Mouse (Mus musculus): Measurements from ENCODE around the gene Flnc.

DNA sequence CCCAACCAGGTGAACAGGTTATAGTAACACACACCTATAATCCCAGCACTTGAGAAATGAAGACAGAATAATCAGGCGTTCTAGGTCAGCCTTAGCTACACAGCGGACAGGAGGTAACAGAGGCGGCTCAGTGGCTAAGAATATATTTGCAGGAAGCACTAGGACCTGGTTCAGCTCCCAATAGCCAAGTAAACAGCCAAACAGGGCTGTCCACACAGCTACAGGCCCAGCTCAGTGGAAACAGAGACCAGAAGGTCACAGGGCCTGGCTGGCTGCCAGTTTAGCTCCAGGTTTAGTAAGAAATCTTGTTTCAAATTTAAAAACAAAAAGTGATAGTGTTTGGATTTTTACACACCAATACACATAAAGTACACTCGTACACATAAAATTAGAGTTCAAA, 61.0 kb downstream of the Flnc start:
- TF ChIP-seq CTCF (IDR thresholded peaks at IDR 0.05; ENCODE audit: low read depth, low read length) (no peak), POLR2A (IDR thresholded peaks at IDR 0.05; ENCODE audit: extremely low read depth, insufficient read depth, low read length) (no peak)

Data from liver, adult 2 months (tissue).